Mouse (Mus musculus): ENCODE data around the gene Gm3336. TPM values are rescaled to one million over a fixed set of nuclear protein-coding genes. Genes with fewer than 3 reads are reported as not detected.

The Gm3336 gene
- total and polyA plus RNA-seq, 3 experiments: 0.25 to 0.49 TPM; not detected in 1

DNA sequence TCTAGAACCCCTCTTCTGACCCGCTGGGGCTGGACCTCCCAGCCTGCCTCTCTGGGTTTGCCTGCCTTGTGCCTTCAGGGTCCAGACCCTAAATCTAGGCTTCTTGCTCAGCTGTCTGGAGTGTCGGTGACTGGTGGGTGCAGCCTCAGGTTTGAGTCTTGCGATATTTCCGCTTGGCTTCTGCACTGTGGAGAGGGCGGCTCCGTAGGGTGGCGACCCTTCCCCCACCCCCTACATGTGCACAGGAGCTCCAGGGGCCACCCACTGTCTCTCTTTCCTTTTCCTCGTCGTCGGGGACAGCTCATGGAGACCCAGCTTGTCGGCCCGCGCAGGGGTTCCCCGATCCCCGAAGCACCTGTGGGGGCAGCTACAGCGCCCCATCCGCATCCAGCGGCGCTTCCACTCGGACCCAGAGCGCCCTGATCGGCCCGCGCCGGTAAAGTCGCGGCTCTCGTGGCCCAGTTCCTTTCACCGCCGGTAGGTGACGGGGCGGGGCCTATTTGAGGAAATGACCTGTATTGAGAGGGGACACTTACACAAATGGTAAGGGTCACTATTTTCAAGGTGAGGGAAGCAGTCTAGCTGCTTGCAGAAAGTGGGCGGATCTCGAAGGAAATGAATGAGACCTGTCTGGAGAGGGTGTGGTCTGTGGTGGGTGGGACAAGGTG is 11.6 kb downstream of the Gm3336 start:
- H3K4me3 ChIP-seq (replicated peaks in 1 of 3; ENCODE audit: low read depth in 2 of 3, low read length in 2 of 3, poor library complexity in 1 of 3): peak overlapping the region; percentile 47 to 64 (median 55)
- 0 out of 2 replicates have a peak overlapping the region, but pooled peaks have one; percentile 6 for H3K27ac ChIP-seq (ENCODE audit: insufficient read depth, low read depth)
- no peaks in the 10 kb centered on the region for H3K27me3 ChIP-seq (replicated peaks)
- in situ Hi-C loops (cut with MboI; ENCODE audit: low pct_ligation_motif_present, low pct_unique_long_range_greater_than_20kb, low sequenced_read_pairs): no loop called here
- dilution Hi-C loops (cut with MboI; ENCODE audit: extremely low pct_ligation_motif_present, extremely low pct_unique_long_range_greater_than_20kb, low sequenced_read_pairs): no loop called here
- H3K4me2 ChIP-seq (ENCODE audit: insufficient read depth, low read depth, poor library complexity, severe bottlenecking): peak overlapping the region; percentile 64
- peak overlapping the region; percentile 43; the same call in 1 of the 2 replicates for H3K9ac ChIP-seq (ENCODE audit: insufficient read depth, low read depth)
- no peaks in the 10 kb centered on the region for H3K36me3 ChIP-seq (replicated peaks in 1 of 2; ENCODE audit: control insufficient read depth in 1 of 2, insufficient read depth in 1 of 2, low read length in 1 of 2)
- no peaks in the 10 kb centered on the region for H3K79me2 ChIP-seq (replicated peaks; ENCODE audit: control insufficient read depth, extremely low read depth, insufficient read depth, poor library complexity, severe bottlenecking)
- H3K9me3 ChIP-seq (replicated peaks; ENCODE audit: low read length): no peaks in the 10 kb centered on the region
- DNase-seq (ENCODE audit: extremely low read depth): peak; percentile 77
- H3K4me1 ChIP-seq (ENCODE audit: control insufficient read depth in 1 of 2, insufficient read depth in 2 of 2): peaks cover 22 to 33% of the 10 kb centered on the region in 2 experiments
- TF ChIP-seq MYC (IDR thresholded peaks at IDR 0.05; ENCODE audit: low read depth, low read length): no peak
- TF ChIP-seq RCOR1 (conservative IDR thresholded peaks at IDR 0.05; ENCODE audit: low read depth, low read length): no peak
- TF ChIP-seq MAZ (IDR thresholded peaks at IDR 0.05; ENCODE audit: low read depth, low read length): no peak; the same call in 1 of the 2 replicates
- TF ChIP-seq ZMIZ1 (IDR thresholded peaks at IDR 0.05; ENCODE audit: low read depth, low read length): no peak
- TF ChIP-seq POLR2AphosphoS2 (IDR thresholded peaks at IDR 0.05; ENCODE audit: low read depth, low read length): no peak
- 0 out of 2 replicates have a peak, but pooled peaks have one; percentile 23 for TF ChIP-seq TBP (conservative IDR thresholded peaks at IDR 0.05; ENCODE audit: low read depth, low read length)
- TF ChIP-seq HCFC1 (IDR thresholded peaks at IDR 0.05; ENCODE audit: low read depth, low read length): peak; percentile 42; the same call in 1 of the 2 replicates
- no peak for TF ChIP-seq GABPA (IDR thresholded peaks at IDR 0.05; ENCODE audit: insufficient replicate concordance, low read depth, low read length)
- no peak for TF ChIP-seq IRF4 (IDR thresholded peaks at IDR 0.05; ENCODE audit: low read depth, low read length)
- TF ChIP-seq ZKSCAN1 (IDR thresholded peaks at IDR 0.05; ENCODE audit: borderline replicate concordance, low read depth, low read length): no peak
- no peak for TF ChIP-seq PAX5 (IDR thresholded peaks at IDR 0.05; ENCODE audit: low read length)
- no peak for TF ChIP-seq CHD1 (IDR thresholded peaks at IDR 0.05; ENCODE audit: low read depth, low read length)
- peak in 1 of 2 experiments; percentile 39; a peak in 2 of 4 replicates for TF ChIP-seq CTCF (conservative IDR thresholded peaks at IDR 0.05 in 1 of 2, IDR thresholded peaks at IDR 0.05 in 1 of 2; ENCODE audit: low read depth in 2 of 2, low read length in 2 of 2)
- no peak for TF ChIP-seq USF1 (IDR thresholded peaks at IDR 0.05; ENCODE audit: low read depth, low read length)
- no peak for TF ChIP-seq JUN (IDR thresholded peaks at IDR 0.05; ENCODE audit: insufficient read depth, low read depth, low read length)
- no peak for TF ChIP-seq SMC3 (IDR thresholded peaks at IDR 0.05; ENCODE audit: low read depth, low read length)
- no peak for TF ChIP-seq ETS1 (conservative IDR thresholded peaks at IDR 0.05; ENCODE audit: low read depth, low read length)
- TF ChIP-seq MXI1 (IDR thresholded peaks at IDR 0.05; ENCODE audit: low read depth, low read length): peak; percentile 75
- TF ChIP-seq USF2 (conservative IDR thresholded peaks at IDR 0.05; ENCODE audit: low read depth, low read length): no peak
- TF ChIP-seq E2F4 (IDR thresholded peaks at IDR 0.05; ENCODE audit: insufficient replicate concordance, low read depth, low read length): no peak
- peak; percentile 11; the same call in 1 of the 2 replicates for TF ChIP-seq BHLHE40 (IDR thresholded peaks at IDR 0.05; ENCODE audit: low read depth, low read length)
- no peak for TF ChIP-seq NRF1 (IDR thresholded peaks at IDR 0.05; ENCODE audit: low read depth, low read length)
- TF ChIP-seq MAX (IDR thresholded peaks at IDR 0.05; ENCODE audit: low read length): peak; percentile 68
- TF ChIP-seq ZC3H11A (IDR thresholded peaks at IDR 0.05; ENCODE audit: low read depth, low read length): no peak
- TF ChIP-seq SIN3A (IDR thresholded peaks at IDR 0.05; ENCODE audit: low read length): 0 out of 2 replicates have a peak, but pooled peaks have one; percentile 55
- TF ChIP-seq EP300 (IDR thresholded peaks at IDR 0.05; ENCODE audit: low read length): no peak
- peak; percentile 65 for TF ChIP-seq ELF1 (IDR thresholded peaks at IDR 0.05; ENCODE audit: low read depth, low read length)
- TF ChIP-seq MAFK (IDR thresholded peaks at IDR 0.05; ENCODE audit: insufficient replicate concordance, low read length): no peak
- peak; percentile 33; the same call in 1 of the 2 replicates for TF ChIP-seq UBTF (IDR thresholded peaks at IDR 0.05; ENCODE audit: low read depth, low read length)
- TF ChIP-seq CHD2 (IDR thresholded peaks at IDR 0.05; ENCODE audit: low read length): peak; percentile 86
- TF ChIP-seq ZNF384 (IDR thresholded peaks at IDR 0.05; ENCODE audit: low read depth, low read length): no peak
- TF ChIP-seq TCF12 (IDR thresholded peaks at IDR 0.05; ENCODE audit: low read depth, low read length): peak; percentile 12; the same call in 1 of the 2 replicates
- TF ChIP-seq NELFE (IDR thresholded peaks at IDR 0.05; ENCODE audit: low read depth, low read length): peak; percentile 58
- no peak for TF ChIP-seq JUND (conservative IDR thresholded peaks at IDR 0.05; ENCODE audit: low read depth, low read length)
- TF ChIP-seq POLR2A (IDR thresholded peaks at IDR 0.05; ENCODE audit: low read depth, low read length): peak; percentile 58; the same call in 1 of the 2 replicates
- TF ChIP-seq RAD21 (IDR thresholded peaks at IDR 0.05; ENCODE audit: low read depth, low read length): no peak
- TF ChIP-seq KAT2A (IDR thresholded peaks at IDR 0.05; ENCODE audit: insufficient replicate concordance, low read length): no peak
- 0 out of 2 replicates have a peak, but pooled peaks have one; percentile 44 for TF ChIP-seq MEF2A (IDR thresholded peaks at IDR 0.05; ENCODE audit: borderline replicate concordance, low read depth, low read length)

Data from CH12.LX (cell line).